Mouse (Mus musculus): ENCODE measurements around the gene Zwilch.

DNA sequence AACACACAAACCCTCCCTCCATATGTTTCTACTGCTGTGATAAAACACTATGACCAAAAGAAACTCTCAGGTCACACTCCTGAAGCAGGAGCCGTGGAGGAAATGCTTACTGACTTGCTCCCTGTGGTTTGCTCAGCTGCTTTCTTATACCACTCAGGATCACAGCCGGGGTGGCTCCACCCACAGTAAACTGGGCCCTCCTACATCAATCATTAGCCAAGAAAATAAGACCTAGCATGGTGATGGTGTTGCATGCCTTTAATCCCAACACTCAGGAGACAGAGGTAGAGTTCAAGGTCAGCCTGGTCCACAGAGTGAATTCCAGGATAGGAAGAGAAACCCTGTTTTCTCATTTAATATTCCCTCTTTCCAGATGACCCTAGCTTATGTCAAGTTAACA, 27.0 kb upstream of the Zwilch start:
- TF ChIP-seq CTCF (IDR thresholded peaks at IDR 0.05; ENCODE audit: insufficient read depth, low read length): no peak
- TF ChIP-seq POLR2A (IDR thresholded peaks at IDR 0.05; ENCODE audit: borderline replicate concordance, extremely low read depth, low read depth, low read length): no peak

Data from lung, adult 2 months (tissue).